Mouse (Mus musculus): ENCODE measurements around the gene Bcat1. TPM values are rescaled to one million over a fixed set of nuclear protein-coding genes. Genes with fewer than 3 reads are reported as not detected.
A peak's percentile ranks its signal among the peaks of the same experiment; 100 is the strongest.

Gene Bcat1
- 0.58 and 0.62 TPM in 2 replicates for polyA plus RNA-seq (2012; rRNA removed)

DNA sequence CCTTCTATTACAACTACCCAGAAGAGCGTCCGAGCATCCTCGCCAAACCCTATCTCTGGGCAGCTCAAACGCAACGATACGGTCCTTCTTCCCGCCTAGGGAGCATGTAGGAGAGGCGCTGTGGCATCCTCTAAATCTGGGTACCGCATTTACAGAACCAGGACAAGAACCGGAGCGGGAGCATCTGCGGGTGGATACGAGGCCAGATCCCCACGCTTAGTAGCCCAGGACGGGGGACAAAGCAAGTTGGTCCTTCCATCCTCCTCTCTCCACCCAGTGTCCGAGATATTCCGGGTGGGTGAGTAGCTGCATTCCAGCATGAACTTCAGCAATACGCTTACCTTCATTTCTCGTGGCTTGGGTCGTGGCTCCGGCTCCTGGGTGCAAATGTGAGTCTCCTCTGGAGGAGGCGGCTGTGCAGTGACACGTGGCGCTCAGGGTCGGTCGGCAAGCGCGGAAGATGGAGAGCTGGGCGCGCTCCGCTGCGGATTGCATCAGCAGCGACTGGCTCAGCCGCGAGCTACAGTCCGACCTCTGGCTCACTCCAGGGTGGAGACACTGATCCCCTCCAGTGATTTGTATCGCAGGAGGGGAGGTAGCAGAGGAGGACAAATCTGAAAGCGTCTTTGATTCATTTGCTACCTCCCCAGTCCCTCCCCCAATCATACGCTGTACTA lies at the start of gene Bcat1:
TSS of gene Bcat1 (minus strand) at position 637 of the 677 bp plus-strand sequence.
- DNase-seq (ENCODE audit: low read depth, low spot score), result no peak
- 2% methylated on average over 39 of the region's 39 CpGs for WGBS

DNA sequence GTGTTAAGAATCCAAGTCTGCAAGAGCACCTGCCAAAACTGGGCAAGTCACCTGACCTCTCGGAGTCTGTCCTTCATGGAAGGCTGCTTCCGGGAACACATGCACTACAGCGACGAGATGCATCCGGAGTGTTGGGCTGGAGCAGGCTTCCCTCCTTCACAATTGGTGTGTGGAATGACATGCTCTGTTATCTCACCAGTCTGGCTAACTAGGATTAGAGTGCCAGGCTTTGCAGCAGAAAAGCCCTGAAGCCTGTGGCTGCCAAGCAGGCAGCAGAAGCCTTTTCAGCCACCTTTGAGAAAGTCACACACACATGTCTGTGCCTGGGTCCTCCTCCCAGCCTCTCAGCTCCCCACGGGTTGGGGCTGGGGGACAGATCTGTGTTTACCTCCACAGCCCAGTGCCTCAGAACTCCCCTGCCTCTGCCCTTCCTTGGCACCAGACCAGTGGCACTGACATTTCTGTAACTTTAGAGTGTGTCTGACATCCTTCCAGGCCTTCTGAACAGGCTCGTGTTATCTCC lies 49.7 kb upstream of the Bcat1 start:
- no peak for DNase-seq (ENCODE audit: low read depth, low spot score)
- WGBS, result 49% methylated on average over 7 of the region's 7 CpGs

DNA sequence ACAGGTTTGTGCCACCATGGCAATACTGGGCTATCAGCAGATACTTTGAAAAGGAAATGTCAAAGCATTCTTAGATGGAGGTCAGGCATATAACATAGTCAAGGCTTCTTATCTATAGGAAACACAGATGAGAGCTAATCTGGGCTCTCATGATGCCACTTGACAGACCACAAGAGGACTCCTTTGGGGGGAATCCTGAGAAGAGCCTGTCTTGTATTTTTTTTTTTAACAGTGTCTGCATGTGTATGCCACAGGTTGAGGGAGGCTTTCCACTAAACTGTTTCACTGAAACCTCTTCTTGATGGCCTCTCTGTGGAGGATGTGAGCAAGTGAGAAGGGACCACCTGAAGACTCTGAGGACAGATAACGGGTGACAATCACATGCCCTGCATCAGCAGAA lies 48.6 kb upstream of the Bcat1 start:
- no peak for DNase-seq (ENCODE audit: low read depth, low spot score)

DNA sequence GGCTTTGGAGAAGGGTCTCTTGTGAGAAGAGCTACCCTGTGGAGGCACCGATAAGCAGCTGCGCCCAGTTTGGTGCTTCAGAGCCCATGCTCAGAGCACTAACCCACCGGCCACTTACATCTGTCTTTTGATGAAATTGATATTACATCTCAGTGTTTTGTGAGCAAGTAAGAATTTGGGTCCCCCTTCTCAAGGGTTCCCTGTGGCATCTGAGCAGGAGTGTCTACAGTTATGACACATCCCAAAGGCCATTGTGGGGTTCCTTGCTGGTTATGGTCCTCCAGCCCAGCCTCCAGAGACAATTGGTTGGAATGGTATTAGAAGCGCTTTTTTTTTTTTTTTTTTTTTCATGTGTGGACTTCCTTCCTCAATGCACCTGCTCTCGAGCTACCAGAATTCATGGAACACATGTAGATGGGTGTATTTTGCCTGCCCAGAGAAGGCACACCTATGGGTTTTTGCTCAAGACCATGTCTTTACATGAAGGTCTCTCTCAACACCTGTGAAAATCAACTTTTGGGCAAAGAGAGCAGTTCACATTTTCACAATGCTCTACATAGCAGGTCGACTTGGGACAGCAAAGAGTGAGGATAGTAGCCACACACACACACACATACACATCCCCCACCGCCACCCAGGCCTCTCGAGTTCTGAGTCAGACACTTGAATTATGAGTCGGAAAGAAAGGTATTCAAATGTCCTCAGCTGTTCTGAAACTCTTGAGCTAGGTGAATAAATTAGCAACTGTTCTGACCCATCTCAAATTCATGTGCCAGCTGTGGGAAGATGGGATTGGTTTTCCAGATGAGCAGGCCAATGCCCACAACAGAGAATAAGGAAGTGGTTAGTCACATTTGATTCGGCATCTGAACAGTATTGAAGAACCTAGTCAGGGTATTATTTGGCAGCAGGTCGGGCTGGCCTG lies 47.4 kb upstream of the Bcat1 start:
- no peak for DNase-seq (ENCODE audit: low read depth, low spot score)
- WGBS, result 73% methylated on average over 11 of the region's 11 CpGs

More for the DNA sequence above, 48.6 kb upstream of the Bcat1 start:
- WGBS, result 87% methylated on average over 1 of the region's 1 CpGs

DNA sequence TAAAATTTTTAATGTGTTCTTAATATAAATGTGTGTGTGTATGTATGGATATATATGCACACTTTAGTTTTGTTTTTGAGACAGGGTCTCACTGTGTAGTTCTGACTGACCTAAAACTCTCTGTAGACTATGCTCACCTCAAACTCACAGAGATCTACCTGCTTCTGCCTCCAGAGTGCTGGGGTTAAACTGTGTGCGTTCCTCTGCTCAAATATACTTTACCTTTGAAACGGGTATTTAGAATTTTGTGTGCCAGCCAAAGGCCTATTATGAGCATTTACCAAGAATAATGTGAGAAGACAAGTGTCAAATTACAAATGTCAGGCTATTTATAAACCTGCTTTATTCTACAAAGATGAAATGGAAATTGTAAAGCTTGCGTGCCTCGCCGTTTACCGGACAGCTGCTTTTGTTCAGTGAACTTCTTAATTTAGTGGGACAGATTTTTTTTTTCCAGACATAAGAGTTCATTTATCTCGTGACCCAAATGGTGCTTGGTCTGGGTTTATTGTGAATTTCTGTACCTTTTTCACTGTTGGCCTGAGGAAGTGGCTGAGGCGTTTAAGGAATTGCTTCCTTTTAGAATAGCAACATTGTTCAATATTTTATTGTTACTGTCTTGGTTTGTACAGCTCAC lies 46.6 kb upstream of the Bcat1 start:
- 63% methylated on average over 8 of the region's 8 CpGs for WGBS
- no peak for DNase-seq (ENCODE audit: low read depth, low spot score)

DNA sequence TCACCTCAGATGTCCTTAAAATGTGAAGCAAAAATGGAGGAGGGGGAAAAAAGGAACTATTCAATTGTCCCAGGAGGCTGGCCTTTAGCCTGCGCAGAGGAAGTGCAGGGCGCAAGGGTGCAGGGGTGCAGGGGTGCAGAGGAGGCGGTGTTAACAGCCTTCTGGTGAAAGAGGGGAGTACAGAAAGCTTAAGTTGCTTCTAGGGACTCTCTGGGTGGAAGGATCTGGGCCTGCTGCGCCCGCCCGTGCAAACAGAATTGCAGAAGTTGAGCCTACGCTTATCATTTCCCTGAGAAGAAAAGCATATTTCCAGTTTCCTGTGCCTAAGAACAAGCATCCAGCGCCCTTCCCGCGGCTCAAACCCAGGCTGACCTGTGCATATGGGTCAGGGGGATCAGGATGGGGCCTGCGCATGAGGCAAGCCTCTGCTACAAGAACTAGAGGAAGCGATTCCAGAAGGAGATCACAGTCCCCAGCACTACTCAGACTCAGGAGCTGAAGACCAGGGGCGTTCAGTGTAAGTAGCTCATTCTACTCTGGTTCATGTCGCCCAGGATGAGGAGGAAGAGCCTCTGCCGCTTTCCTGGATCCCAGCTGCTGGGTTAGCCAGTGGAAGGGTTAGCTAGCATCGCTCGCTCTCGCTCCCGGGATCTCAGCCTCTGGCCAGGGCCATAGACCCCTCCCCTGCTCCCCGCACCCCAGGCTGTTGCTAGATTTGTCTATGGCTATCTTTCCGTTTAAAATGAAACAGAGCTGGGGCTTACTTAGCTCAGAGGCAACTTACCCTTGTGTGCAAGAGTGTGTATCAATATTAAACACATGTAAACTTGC lies 45.8 kb upstream of the Bcat1 start:
- WGBS, result 83% methylated on average over 21 of the region's 21 CpGs
- DNase-seq (ENCODE audit: low read depth, low spot score), result no peak

DNA sequence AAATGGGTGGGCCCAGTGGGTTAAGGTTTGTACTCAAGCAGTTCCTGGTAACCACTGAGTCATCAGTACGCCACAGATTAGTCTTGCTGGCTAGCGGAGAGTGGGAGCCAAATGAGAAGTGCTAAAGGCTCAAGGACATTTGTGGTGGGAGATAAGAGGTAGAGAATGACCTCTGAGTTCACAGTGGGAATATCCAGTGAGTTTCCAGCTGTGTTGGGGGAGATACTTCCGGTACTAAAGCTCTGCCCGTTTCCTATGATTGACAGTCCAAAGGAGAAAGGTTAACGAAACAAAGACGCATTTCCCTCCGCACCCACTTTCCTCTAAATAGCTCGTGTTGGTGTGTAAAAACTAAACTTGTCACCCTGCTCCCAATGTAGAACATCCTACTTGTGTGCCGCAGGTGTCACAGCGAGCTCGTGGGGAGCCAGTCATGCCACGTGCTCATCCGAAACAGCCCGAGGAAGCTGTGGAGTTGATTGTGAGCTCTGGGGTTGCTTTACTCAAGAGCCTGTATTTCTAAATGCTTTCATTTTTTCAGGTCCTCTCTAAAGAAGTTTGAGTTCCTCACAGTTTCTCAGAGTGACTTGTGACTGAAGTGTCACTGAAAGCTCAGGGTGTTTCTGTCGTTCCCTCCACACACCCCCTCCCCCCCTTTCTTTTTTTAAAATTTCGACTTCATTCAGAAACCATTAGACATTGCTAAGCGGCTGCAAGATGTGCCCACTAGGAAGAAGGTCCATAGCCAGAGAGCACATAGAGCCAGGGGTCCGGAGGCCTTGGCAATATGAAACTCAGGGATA lies 45.0 kb upstream of the Bcat1 start:
- WGBS, result 50% methylated on average over 18 of the region's 18 CpGs
- no peak for DNase-seq (ENCODE audit: low read depth, low spot score)

DNA sequence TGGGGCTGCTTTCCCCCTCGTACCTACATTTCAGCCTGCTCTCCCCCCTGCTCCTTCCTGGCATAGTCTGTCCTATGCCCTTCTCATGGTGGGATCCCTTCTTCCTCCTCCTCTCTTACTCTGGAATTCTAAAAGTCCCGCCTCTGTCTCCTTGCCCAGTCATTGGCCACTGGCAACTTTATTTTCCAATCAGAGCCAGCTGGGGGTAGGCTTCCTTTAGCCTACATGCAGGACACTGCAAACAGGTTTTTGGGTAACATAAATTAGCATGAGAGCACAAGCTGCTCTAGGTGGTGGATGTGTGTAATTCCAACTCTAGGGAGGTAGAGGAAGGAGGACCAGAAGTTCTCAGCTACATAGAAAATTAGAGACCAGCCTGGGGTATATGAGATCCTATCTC lies 44.1 kb upstream of the Bcat1 start:
- WGBS, result 83% methylated on average over 2 of the region's 2 CpGs
- no peak for DNase-seq (ENCODE audit: low read depth, low spot score)

DNA sequence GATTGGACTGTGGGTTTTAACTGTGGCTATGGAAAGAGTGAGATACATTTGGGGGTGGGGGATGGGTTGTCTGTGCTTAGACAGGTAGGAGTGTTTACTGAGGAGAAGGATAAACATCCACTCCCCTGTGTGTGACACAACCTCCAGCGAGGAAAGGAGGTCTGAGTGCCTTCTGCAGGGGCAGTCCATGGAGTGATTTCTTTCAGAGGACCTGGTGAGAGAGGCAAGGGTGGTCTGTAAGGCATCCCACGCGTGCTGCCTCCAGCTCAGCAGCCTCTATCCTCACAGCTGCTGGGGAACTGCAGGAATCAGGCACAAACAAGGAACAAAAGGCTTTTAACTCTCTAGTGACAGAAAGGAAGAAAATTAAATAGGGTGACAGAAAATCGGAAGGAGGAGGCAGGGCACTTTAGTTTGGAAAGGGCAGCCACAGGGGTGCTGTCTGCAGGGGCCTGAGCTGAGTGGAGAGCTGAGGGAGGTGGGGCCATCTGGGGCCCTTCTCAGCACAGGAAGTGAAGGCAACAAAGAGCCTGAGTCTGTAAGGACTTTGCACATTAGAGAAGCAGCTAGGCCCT lies 40.2 kb upstream of the Bcat1 start:
- 30% methylated on average over 4 of the region's 4 CpGs for WGBS
- no peak for DNase-seq (ENCODE audit: low read depth, low spot score)

DNA sequence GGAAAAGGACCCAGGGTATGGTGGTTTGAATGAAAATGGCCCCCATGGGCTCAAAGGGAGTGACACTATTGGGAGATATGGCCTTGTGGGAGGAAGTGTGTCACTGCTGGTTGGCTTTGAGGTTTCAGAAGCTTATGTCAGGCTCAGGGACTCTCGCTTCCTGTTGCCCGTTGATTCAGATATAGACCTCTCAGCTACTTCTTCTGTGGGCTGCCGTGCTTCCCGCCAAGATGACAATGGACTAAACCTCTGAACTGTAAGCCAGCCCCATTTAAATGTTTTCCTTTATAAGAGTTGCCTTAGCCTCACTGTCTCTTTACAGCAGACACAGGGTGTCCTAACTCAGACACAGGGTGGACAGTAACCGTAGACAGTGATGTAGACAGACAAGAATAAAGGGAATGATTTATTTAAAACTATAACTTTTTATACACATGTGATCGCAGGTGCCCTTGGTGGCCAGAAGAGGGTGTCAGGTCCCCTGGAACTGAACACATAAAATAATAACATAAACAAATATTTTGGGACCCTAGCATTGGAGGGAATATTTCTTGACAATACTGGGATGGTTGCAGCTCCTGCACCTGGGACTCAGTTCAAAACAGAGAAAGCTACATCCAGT lies 39.6 kb upstream of the Bcat1 start, which contains the start of gene Lrmp:
TSS of gene Lrmp (plus strand) at position 178 of the 622 bp plus-strand sequence.
- WGBS, result 86% methylated on average over 6 of the region's 6 CpGs
- DNase-seq (ENCODE audit: low read depth, low spot score), result no peak

DNA sequence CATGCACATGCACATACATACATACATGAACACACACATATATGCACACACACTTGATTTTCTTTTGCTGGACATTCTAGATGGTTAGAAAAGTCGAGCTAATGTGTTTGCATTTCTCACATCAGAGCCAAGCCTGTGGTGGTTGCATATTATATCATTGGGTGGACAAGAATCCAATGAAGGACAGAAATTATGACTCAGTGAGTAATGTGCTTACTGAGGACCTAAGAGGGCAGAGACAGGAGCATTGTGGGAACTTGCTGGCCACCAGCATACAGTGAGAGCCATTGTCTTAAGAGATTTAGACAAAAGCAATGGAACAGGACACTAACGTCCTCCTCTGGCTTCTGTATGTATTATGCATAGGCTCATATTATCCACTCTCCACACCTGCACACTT lies 38.6 kb upstream of the Bcat1 start:
- DNase-seq (ENCODE audit: low read depth, low spot score), result no peak
- 61% methylated on average over 2 of the region's 2 CpGs for WGBS

DNA sequence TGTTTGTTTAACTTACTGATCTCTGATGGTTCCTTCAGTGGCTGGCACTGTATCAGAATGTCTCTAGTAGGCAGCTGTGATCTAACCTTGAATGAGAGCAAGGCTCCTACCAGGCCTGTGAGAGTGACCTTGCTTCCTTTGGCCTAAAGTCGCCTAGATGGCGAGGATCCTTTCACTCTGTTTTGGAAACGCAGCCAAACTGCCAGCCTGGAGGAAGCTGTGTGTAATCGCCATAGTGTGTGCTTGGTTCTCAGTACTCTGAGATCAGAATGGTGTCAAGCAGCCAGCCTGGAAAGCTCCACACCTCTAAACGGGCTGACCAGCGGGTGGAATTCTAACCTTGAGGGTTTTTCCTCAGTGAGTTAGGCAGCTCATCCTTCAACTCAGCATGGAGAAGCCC lies 36.9 kb upstream of the Bcat1 start:
- no peak for DNase-seq (ENCODE audit: low read depth, low spot score)
- 75% methylated on average over 6 of the region's 6 CpGs for WGBS

DNA sequence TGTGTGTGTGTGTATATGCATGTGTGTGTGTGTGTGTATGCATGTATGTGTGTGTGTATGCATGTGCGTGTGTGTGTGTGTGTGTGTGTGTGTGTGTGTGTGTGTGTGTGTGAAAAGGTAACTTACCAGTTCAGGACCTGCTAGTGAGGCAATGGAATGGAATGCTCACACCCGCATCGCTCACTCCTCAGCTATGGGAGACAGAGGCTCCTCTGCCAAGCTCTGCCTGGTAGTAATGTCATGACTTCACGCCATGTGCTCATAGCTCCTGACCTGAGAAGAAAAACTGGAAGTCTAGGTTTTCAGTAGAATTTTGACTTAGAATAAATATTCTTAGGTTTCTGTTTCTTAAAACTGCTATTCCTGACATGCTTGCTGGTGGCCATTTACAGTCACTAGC lies 34.8 kb upstream of the Bcat1 start:
- 93% methylated on average over 4 of the region's 4 CpGs for WGBS
- no peak for DNase-seq (ENCODE audit: low read depth, low spot score)

DNA sequence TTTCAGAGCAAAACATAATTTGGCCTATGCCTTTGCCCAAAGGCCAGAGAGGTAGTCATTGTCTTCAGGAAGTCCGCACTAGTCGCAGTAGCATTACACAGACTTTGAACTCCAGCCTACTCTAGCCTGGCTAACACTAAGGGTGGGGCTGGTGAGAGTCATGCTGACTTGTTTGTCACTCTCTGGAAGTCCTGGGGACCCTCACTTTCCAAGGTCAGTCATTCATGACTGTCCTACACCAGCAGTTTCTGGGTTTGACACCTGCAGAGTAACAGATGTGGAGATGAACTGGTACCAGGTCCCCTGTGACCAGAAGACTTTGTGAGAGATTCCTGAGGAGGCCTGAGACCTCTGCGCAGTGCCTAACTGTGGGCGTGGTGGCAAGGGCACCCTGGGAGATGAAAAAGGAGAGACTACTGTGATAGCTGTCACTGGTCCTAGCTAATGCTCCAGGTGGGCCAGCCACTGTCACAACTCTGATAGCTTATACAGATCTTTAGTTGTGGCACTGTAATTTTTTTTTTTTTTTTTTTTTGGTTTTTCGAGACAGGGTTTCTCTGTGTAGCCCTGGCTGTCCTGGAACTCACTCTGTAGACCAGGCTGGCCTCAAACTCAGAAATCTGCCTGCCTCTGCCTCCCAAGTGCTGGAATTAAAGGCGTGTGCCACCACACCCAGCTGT lies 30.3 kb upstream of the Bcat1 start:
- WGBS, result 67% methylated on average over 6 of the region's 6 CpGs
- peak; percentile 25 for DNase-seq (ENCODE audit: low read depth, low spot score)

DNA sequence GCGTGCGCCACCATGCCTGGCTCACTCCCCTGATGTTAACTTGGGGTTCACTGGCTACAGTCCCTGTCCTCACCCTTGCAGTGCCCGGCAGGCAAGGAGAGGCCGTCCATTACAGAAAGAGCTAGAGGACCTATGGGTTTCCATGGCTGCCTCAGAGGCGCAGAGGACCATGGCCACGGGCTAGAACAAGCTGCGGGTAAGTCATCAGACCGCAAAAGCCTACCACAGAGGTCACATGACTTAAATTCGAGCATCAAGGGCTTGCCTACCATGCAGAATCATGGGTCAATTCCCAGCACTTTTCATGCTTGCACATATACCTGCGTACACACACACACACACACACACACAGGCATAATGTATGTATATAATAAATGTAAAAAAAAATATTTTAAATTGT lies 29.5 kb upstream of the Bcat1 start:
- 93% methylated on average over 10 of the region's 10 CpGs for WGBS
- DNase-seq (ENCODE audit: low read depth, low spot score), result no peak

DNA sequence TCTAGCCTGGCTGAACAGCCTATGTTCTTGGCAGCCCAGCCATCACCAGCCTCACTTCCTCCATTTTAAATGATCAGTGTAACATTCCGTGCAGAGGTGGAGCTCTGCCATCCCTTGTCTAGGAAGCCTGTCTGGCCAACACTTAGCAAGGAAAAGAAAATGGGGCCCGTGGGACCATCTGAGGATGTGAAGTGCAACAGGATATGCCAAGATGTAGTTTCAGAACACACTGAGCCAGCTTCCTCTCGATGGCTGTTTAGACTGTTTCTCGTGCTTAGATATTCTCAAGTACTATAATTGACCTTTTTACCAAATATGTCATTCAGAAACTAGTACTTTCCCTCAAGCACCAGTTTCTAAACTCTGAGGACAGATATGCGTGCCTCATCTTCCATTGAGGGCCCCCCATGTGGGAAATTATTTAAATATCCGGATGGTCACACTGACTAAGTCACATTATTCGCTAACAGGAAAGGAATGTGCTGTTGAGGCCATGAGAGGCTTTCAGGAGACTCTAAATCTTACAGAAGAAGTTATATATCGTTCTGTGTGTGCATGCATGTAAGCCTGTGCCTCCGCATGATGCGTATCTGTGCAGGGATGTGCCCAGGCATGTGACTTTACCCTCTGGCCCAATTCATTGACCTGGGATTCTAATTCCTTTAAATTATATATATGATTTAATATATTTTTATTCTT lies 28.4 kb upstream of the Bcat1 start:
- WGBS, result 69% methylated on average over 10 of the region's 10 CpGs
- no peak for DNase-seq (ENCODE audit: low read depth, low spot score)

DNA sequence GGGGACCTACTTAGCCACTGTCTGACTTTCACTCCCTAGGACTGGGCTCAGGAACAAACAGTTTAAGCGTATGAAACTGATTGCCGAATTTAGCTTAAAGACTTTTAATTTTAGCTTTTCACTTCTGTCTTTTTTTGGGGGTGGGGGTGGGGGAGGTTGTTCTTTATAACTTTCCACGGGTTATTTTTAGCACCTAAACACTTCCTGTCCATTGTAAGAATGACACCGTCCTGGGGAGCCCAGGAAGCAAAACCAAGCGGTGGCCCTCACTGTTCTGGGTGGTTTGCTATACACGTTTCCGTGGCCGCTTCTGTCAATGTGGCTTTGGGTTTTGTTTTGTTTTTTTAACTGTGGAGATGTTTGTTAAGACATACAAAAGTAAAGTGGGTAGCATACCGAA lies 24.9 kb upstream of the Bcat1 start:
- DNase-seq (ENCODE audit: low read depth, low spot score), result no peak

More for the DNA sequence above, 24.9 kb upstream of the Bcat1 start:
- WGBS, result 65% methylated on average over 9 of the region's 9 CpGs
